Mouse (Mus musculus) kidney, adult 2 months (tissue): ENCODE measurements around the gene Bmpr1a. TPM values are rescaled to one million over a fixed set of nuclear protein-coding genes. Genes with fewer than 3 reads are reported as not detected.

Source experiments
- DNase-seq: peaks from one replicate; pipeline ENCODE4 v3.0.0; 2021
- H3K27ac ChIP-seq: fragments of 200-500 bp; 2 replicates; pipeline ENCODE4 v1.5.1; 2012; ENCODE audit warnings: low read depth, low read length, control low read depth, inconsistent platforms; ENCODE audit not compliant: insufficient read depth
- H3K27me3 ChIP-seq: fragments of 200-500 bp; replicated peaks from 2 replicates; pipeline ENCODE4 v1.6.1; 2012; ENCODE audit warnings: mild to moderate bottlenecking, moderate library complexity, low read length, inconsistent platforms; ENCODE audit not compliant: control insufficient read depth, insufficient read depth
- H3K36me3 ChIP-seq: fragments of 200-500 bp; 2 replicates; pipeline ENCODE4 v1.6.1; 2012; ENCODE audit warnings: mild to moderate bottlenecking, moderate library complexity, low read length, inconsistent platforms; ENCODE audit not compliant: control insufficient read depth, insufficient read depth
- H3K4me1 ChIP-seq: fragments of 200-500 bp; 2 replicates; pipeline ENCODE4 v1.6.1; 2011; ENCODE audit warnings: low read length; ENCODE audit not compliant: control insufficient read depth, insufficient read depth
- H3K4me3 ChIP-seq: fragments of 200-500 bp; 2 replicates; pipeline ENCODE4 v1.5.1; 2011; ENCODE audit warnings: mild to moderate bottlenecking, low read depth, low read length, control low read depth; ENCODE audit not compliant: insufficient read depth
- CTCF ChIP-seq: fragments of 200-500 bp; conservative IDR thresholded peaks from 2 replicates; pipeline ENCODE4 v1.5.1; 2011; ENCODE audit warnings: low read depth, mild to moderate bottlenecking, control low read depth, low read length, moderate library complexity, mixed read lengths; ENCODE audit not compliant: insufficient read depth, insufficient read length
- POLR2A ChIP-seq: fragments of 200-500 bp; IDR thresholded peaks from one replicate; pipeline ENCODE4 v1.6.1; 2011; ENCODE audit warnings: low read depth, low read length, control low read depth
- WGBS: fragments of 180-500 bp; shearing (Covaris S2); methylation state at CpG from one replicate; pipeline ENCODE4 v1.1.7; 2018; 5-methylcytosine and 5-hydroxymethylcytosine counted together
- polyA plus RNA-seq: library from polyadenylated mRNA; depleted of rRNA; stranded (reverse); fragments of >200 nt; gene quantifications from 2 replicates; pipeline ENCODE4 v1.2.3, GENCODE M21; 2012; rRNA removed

Gene Bmpr1a
- polyA plus RNA-seq: 11.0 and 11.4 TPM in 2 replicates

DNA sequence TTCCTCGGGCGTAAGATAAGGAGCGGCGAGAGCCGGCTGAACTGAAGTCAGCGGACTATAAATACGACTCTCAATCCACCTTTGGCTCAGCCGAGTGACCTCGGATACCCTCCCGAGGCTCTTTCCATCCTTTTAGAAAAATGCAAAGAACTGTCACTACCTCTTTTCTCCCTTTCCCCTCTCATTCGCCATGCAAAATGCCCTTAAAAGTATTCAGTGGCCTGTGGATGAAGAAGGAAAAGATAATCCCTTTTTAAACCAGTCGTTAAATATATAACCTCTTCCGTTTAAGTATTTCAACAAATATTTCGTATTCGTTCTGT, at the start of gene Bmpr1a:
Gene Bmpr1a (minus strand): TSS at position 17 of the 323 bp plus-strand sequence.
- 10% methylated on average over 15 of the region's 15 CpGs for WGBS

DNA sequence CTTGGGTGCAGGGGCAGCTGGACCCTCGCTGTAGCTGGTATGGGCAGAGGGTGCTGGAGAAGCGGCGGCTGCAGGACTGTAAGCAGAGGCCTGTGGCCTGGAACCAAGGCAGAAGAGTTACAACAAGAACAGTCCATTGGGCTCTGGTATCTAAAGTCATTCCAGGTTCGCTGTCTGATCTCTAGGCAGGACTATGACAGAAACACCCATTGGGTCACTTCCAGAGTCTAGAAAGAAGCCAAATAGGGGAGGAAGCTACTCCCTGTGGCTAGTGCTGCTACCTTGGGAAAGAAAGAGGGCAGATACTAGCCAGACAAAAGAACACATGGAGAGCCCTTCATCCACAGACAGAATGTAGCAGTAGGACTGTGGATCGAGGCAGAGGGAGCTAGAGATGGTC, 49.1 kb upstream of the Bmpr1a start:
- no peak for DNase-seq
- Histone ChIP-seq H3K27ac (no peak overlapping the region), H3K36me3 (no peaks in the 10 kb centered on the region), H3K4me1 (no peaks in the 10 kb centered on the region), H3K27me3 (no peaks in the 10 kb centered on the region), H3K4me3 (no peak overlapping the region)
- 96% methylated on average over 5 of the region's 5 CpGs for WGBS
- TF ChIP-seq POLR2A: no peak
- TF ChIP-seq CTCF: no peak

More for the DNA sequence above, at the start of gene Bmpr1a:
- Histone ChIP-seq H3K27me3 (no peaks in the 10 kb centered on the region), H3K4me1 (peaks cover 9% of the 10 kb centered on the region; the same call in 1 of the 2 replicates), H3K4me3 (peak within 1 kb of the TSS; percentile 96), H3K27ac (peak within 1 kb of the TSS; percentile 97), H3K36me3 (no peaks in the 10 kb centered on the region)
- no peak for DNase-seq
- TF ChIP-seq POLR2A (no peak), CTCF (no peak)

DNA sequence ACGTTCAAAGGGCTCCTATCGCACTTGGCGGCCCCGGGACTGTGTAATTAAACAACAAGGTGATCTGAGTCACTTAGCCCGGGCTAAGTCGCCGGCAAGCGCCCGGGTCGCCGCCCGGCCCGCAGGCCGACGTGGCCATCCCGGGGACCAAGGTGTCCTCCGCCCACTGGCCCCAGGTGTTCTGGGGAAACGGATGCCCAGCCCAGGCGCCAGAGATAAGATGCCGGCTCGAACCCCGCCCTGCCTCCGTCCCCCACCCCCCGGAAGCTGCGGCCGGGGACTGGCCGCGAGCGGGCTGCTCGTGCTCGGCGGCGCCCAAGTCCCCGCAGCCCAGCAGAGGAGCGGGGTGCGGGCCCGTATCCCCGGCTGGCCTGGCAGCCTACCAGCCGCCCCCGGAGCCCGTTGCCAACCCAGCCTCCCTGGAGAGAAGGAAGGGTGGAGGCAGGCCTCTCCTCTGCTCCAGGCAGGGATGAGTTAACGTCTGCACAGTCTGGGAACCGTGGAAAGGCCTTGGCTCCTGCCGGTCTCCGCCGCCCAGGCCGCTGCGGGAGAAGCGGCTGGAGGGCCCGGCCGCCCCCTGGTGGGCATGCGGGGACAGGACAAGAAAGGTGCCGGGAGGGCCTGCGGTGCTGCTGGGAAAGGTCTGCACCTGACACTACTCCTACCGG, 46.0 kb upstream of the Bmpr1a start:
- under 1% methylated on average over 55 of the region's 55 CpGs for WGBS

DNA sequence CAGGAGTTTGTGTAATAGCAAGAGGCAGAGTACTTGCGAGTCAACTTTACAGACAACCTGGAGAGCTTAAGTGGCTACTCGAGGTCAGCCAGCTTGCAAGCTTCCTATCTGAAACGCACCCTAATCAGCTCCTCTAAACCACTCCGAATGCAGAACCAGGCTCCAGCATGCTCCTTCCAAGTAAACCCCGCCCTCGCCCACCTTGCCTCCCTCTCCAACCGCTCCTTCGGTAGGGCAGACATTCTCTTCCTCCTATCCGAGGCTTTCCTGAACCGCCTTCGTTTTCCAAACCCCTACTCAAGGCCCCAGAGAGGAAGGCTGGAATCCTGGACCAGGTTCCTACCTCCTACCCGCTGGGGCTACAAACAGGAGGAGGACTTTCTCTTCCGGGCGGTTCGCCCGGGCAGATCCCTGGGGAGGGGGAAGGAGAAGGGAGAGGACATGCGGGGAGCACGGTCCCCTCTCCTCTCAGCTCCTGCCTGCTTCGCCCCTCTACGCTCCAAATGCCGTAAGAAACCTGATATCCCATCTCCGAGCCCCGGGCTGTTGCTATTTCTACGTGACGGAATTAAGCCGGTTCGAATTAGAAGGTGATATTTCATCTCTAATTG, 45.4 kb upstream of the Bmpr1a start:
- DNase-seq: peak; percentile 47
- TF ChIP-seq POLR2A (no peak), CTCF (no peak)
- WGBS: 3% methylated on average over 27 of the region's 27 CpGs
- Histone ChIP-seq H3K4me1 (no peaks in the 10 kb centered on the region), H3K4me3 (peak overlapping the region; percentile 59), H3K36me3 (no peaks in the 10 kb centered on the region), H3K27me3 (no peaks in the 10 kb centered on the region), H3K27ac (peak overlapping the region; percentile 29; the same call in 1 of the 2 replicates)

More for the DNA sequence above, 46.0 kb upstream of the Bmpr1a start:
- no peaks in the 10 kb centered on the region for H3K36me3 ChIP-seq
- H3K27me3 ChIP-seq: no peaks in the 10 kb centered on the region
- peak; percentile 80 for TF ChIP-seq CTCF
- no peak for TF ChIP-seq POLR2A
- no peaks in the 10 kb centered on the region for H3K4me1 ChIP-seq
- peak; percentile 84 for DNase-seq
- 0 out of 2 replicates have a peak overlapping the region, but pooled peaks have one; percentile 29 for H3K27ac ChIP-seq
- H3K4me3 ChIP-seq: peak overlapping the region; percentile 59

DNA sequence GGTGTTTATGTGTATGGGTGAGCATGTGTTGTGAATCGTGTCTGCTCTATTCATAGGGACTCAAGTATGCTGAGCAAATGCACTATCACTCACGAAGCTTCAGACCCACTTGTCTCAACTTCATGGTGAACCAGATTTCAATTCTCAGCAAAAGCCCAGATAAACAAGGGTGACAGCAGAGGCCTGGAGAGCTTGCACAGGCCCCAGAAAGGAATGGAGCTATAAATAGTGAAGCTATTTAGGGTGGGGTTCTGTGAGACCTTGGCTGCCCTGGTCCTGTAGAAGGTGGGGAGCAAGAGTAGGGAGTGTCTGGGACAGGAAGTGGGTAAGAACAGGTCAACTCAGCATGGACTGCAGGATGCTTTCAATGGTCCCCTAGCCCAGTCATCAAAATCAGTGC, 41.4 kb upstream of the Bmpr1a start:
- 81% methylated on average over 2 of the region's 2 CpGs for WGBS
- TF ChIP-seq CTCF (no peak), POLR2A (no peak)

DNA sequence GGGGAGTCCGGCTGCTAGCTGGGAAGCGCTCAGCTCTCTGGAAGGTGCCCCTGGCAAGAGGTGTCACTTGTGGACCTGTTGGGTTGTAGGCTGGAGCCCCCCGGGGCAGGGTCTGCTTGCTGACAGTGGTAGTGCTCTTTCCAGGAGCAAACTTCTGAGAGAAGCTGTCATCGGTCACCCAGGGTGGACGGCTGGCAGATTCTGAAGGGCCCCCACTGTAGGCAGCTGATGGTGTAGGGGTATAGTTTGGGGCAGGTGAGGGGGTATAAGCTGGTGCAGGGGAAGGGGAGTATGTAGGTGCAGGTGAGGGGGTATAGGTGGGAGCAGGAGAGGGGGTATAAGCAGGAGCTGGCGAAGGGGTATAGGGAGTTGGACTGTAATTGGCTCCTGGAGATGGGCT, 40.9 kb upstream of the Bmpr1a start:
- no peak for DNase-seq
- Histone ChIP-seq H3K27ac (no peak overlapping the region), H3K36me3 (no peaks in the 10 kb centered on the region), H3K4me3 (no peak overlapping the region), H3K4me1 (no peaks in the 10 kb centered on the region), H3K27me3 (no peaks in the 10 kb centered on the region)
- 88% methylated on average over 6 of the region's 6 CpGs for WGBS
- TF ChIP-seq POLR2A (no peak), CTCF (no peak)

More for the DNA sequence above, 41.4 kb upstream of the Bmpr1a start:
- H3K4me1 ChIP-seq: no peaks in the 10 kb centered on the region
- no peak for DNase-seq
- H3K36me3 ChIP-seq: no peaks in the 10 kb centered on the region
- no peak overlapping the region for H3K27ac ChIP-seq
- no peaks in the 10 kb centered on the region for H3K27me3 ChIP-seq
- no peak overlapping the region for H3K4me3 ChIP-seq

DNA sequence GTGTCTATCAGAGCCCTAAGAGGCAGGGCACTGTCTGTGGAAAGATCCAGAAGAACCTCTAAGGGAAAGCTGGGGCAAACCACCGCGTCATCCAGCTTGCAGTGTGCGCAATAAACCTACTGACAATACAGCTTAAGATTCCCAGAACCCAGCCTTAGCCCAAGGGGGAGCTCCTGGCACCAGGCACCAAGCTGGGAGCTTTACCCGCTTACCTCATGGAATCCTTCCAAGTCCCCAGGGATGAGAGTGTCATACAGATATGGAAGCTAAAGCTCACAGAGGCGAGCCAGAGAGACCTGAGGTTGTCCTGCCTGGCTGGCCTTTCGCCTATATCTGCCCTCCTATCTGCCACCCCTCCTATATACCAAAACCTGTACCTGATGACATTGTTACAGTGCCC, 40.5 kb upstream of the Bmpr1a start:
- Histone ChIP-seq H3K36me3 (no peaks in the 10 kb centered on the region), H3K4me3 (no peak overlapping the region), H3K27me3 (no peaks in the 10 kb centered on the region), H3K4me1 (no peaks in the 10 kb centered on the region), H3K27ac (no peak overlapping the region)
- TF ChIP-seq POLR2A (no peak), CTCF (no peak)
- WGBS: 94% methylated on average over 6 of the region's 6 CpGs
- DNase-seq: no peak
